Mouse (Mus musculus): ENCODE results near the gene Smagp.

DNA sequence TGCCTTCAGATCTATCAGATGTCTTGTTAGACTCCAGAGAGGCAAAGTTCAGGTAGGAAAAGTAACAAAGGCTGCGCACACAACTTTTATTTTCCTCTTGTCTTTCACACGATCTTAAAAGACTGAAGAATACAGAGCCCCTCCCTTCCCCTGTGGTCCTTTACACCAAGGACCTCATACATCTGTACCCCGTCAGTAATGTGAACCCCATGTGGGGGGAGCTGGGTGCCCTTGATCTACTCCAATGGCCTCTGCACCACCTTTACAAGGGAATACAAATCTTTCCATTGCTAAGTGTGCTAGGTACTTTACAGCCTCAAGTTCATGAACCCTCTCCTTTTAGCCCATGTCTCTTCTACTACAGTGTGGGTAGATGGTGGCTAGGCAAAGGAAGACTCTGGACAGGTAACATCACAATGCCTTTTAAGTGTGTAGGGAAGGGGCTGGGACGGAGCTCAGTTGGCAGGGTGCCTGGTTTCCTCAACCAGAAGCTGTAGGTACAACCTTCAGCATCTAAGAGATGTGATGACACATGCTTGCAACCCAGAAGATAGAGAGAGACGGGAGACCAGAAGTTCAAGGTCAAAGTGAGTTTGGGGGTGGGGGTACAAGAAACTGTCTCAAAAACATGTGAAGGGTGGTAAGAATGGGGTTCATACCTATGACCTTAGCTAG, 31.3 kb upstream of the Smagp start:
- no peak for TF ChIP-seq CTCF (IDR thresholded peaks at IDR 0.05; ENCODE audit: insufficient read depth, low read length)
- TF ChIP-seq POLR2A (IDR thresholded peaks at IDR 0.05; ENCODE audit: borderline replicate concordance, extremely low read depth, low read depth, low read length), result no peak
